Mouse (Mus musculus) forebrain, embryonic 16.5 days (tissue): ENCODE measurements around the gene Nup214. TPM values are rescaled to one million over a fixed set of nuclear protein-coding genes. Genes with fewer than 3 reads are reported as not detected.

Experiments used
- ATAC-seq: fragments of 200-750 bp; cut with Nextera tagmentation; 2 replicates; pipeline ENCODE4 v1.8.0; 2017; ENCODE audit warnings: mild to moderate bottlenecking, moderate library complexity
- H3K27ac ChIP-seq: fragments of 300-500 bp; sonication (generic); 2 replicates; pipeline ENCODE4 v1.5.1; 2014; ENCODE audit warnings: low read length, control low read depth
- H3K27me3 ChIP-seq: fragments of 300-500 bp; sonication (generic); replicated peaks from 2 replicates; pipeline ENCODE4 v1.6.1; 2014; ENCODE audit warnings: low read length; ENCODE audit not compliant: control insufficient read depth, insufficient read depth
- H3K36me3 ChIP-seq: fragments of 300-500 bp; sonication (generic); 2 replicates; pipeline ENCODE4 v1.6.1; 2014; ENCODE audit not compliant: control insufficient read depth, insufficient read depth
- H3K4me1 ChIP-seq: fragments of 300-500 bp; sonication (generic); replicated peaks from 2 replicates; pipeline ENCODE4 v1.6.1; 2014; ENCODE audit warnings: low read length; ENCODE audit not compliant: control insufficient read depth, insufficient read depth
- H3K4me2 ChIP-seq: fragments of 300-500 bp; sonication (generic); 2 replicates; pipeline ENCODE4 v1.6.1; 2014; ENCODE audit warnings: mild to moderate bottlenecking, low read length, control low read depth
- H3K4me3 ChIP-seq: fragments of 300-500 bp; sonication (generic); replicated peaks from 2 replicates; pipeline ENCODE4 v1.5.1; 2014; ENCODE audit warnings: mild to moderate bottlenecking, low read length, control low read depth
- H3K9ac ChIP-seq: fragments of 300-500 bp; sonication (generic); replicated peaks from 2 replicates; pipeline ENCODE4 v1.6.1; 2014; ENCODE audit warnings: low read depth, low read length, control low read depth
- H3K9me3 ChIP-seq: fragments of 300-500 bp; sonication (generic); 2 replicates; pipeline ENCODE4 v1.6.1; 2016; ENCODE audit warnings: low read length; ENCODE audit not compliant: control insufficient read depth
- WGBS: fragments of 180-500 bp; shearing (Covaris S2); extraction: QIAGEN DNeasy Blood & Tissue Kit; methylation state at CpG from one replicate; pipeline ENCODE4 v1.1.7; 2014; 5-methylcytosine and 5-hydroxymethylcytosine counted together
- polyA plus RNA-seq: library from polyadenylated mRNA; unstranded; fragments of >200 nt; fragmentation: Nextera tagmentation; extraction: Ambion mirVana; gene quantifications from 2 replicates; pipeline ENCODE4 v1.2.1, GENCODE M21; 2015

Nup214 gene
- polyA plus RNA-seq, 1 experiment from 2014 or later: 69.2 TPM

DNA sequence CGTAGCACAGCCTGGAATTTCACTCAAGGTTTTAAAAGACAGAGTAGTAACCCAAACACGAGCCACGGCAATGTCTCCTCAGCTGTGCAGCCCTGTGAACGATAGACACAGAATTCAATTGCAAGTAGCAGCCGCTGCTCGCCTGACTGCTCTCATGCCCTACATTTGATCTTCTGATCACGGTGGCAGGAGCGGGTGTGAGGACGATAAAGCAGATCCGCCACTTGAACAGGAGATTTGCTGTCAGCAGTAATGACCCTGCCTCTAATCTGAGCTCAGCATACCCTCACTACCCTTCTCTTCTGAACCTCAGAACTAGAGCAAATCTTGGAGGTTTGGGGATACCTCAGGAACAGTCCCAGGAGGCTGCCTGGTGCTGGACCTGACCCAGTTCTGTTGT, 71.8 kb downstream of the Nup214 start:
- H3K4me2 ChIP-seq: no peak overlapping the region
- peaks cover 14% of the 10 kb centered on the region for H3K36me3 ChIP-seq
- no peaks in the 10 kb centered on the region for H3K4me1 ChIP-seq
- H3K27me3 ChIP-seq: no peaks in the 10 kb centered on the region
- H3K9ac ChIP-seq: no peak overlapping the region
- H3K9me3 ChIP-seq: no peaks in the 10 kb centered on the region
- no peak for ATAC-seq
- H3K4me3 ChIP-seq: no peak overlapping the region
- WGBS: 90% methylated on average over 10 of the region's 10 CpGs
- H3K27ac ChIP-seq: no peak overlapping the region

DNA sequence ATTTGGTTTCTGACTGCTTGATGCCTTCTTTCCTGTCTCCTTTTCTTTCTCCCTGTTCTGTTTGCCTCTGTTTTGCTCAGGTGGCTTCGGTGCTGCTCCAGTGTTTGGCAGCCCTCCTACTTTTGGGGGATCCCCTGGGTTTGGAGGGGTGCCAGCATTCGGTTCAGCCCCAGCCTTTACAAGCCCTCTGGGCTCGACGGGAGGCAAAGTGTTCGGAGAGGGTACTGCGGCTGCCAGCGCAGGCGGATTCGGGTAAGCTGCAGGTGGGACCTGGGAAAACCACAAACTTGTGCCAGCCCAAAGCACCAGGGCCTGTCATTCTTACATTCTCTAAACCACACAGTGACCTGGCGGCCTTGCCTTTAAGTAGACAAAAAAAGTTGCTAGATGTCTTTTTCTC, 73.1 kb downstream of the Nup214 start:
- no peak overlapping the region for H3K4me2 ChIP-seq
- H3K4me3 ChIP-seq: no peak overlapping the region
- H3K27me3 ChIP-seq: no peaks in the 10 kb centered on the region
- WGBS: 66% methylated on average over 10 of the region's 10 CpGs
- H3K9me3 ChIP-seq: no peaks in the 10 kb centered on the region
- ATAC-seq: no peak
- no peak overlapping the region for H3K27ac ChIP-seq
- no peaks in the 10 kb centered on the region for H3K4me1 ChIP-seq
- peaks cover 15% of the 10 kb centered on the region for H3K36me3 ChIP-seq
- no peak overlapping the region for H3K9ac ChIP-seq

DNA sequence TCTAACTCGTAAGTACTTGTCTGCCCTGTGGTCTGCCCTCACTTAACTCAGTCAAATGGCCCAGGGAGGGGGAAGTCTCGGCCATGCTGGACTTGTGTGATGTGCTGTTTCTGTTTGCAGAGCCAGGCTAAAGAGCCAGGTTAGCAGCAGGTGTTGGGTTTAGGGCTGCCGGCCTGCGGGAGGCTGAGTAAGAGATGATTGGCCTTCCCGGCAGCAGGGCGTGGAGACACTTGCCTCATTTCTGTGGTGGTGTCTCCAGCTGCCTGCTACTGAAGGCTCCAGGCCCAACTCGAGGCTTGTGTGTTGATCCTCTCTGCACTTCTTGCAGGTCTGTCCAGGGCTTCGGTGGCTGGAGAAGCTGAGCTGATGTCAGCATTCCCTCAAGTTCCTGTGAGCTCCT, 77.6 kb downstream of the Nup214 start:
- H3K4me2 ChIP-seq: no peak overlapping the region
- H3K9ac ChIP-seq: no peak overlapping the region
- H3K36me3 ChIP-seq: peaks cover 11% of the 10 kb centered on the region
- H3K27ac ChIP-seq: no peak overlapping the region
- H3K4me1 ChIP-seq: no peaks in the 10 kb centered on the region
- no peaks in the 10 kb centered on the region for H3K9me3 ChIP-seq
- H3K4me3 ChIP-seq: no peak overlapping the region
- WGBS: 90% methylated on average over 8 of the region's 8 CpGs
- ATAC-seq: no peak
- H3K27me3 ChIP-seq: no peaks in the 10 kb centered on the region

DNA sequence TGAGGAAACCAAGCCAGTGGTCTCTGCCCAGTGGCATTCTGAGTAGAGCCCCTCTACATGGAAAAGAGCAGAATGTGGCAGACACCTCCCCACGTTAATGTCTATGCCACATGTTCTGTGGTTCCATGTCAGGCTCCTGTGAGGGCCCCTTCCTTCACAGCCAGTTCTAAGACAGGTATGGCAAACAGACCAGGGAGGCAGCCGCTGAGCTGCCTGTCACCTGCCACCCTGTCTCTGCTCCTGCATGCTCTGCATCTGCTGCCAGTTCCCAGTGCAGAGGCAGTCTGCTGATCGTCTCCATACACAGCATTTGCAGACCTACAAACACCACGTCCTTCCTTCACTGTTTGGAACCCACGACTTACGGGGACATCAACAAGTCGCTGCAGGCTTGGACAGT, 78.2 kb downstream of the Nup214 start:
- Histone ChIP-seq H3K4me2 (no peak overlapping the region), H3K27me3 (no peaks in the 10 kb centered on the region), H3K36me3 (peaks cover 11% of the 10 kb centered on the region), H3K9ac (no peak overlapping the region), H3K9me3 (no peaks in the 10 kb centered on the region), H3K27ac (no peak overlapping the region), H3K4me3 (no peak overlapping the region), H3K4me1 (no peaks in the 10 kb centered on the region)
- ATAC-seq: no peak
- WGBS: 93% methylated on average over 7 of the region's 7 CpGs

DNA sequence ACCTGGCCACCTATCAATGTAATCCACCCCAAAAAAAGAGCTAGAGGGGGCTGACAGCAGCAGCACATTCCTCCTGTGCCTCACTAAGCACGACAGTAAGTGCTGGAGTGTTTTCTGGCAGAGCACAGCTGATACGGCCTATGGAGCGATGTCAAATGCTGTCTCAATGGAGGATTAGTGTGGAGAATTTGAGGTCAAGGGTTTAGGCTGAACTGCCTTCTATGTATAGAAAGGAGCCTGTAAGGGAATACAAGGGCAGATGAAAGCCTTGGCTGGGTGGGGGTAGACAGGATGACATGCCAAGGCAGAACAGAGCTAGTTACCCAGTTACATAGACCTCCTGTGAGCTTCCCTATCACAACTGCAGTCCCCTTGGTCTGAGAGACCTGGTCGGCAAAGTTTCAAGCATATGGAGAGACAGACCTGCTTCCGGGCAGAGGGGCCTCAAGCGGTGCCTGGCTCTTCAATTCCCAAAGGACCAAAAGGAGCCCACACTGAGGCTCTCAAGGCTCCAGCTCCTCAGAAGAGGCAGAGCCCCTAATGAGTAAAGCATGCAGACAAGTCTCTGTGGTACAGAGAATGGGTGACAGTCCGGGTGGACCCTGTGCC, 81.2 kb downstream of the Nup214 start:
- Histone ChIP-seq H3K4me1 (no peaks in the 10 kb centered on the region), H3K4me3 (no peak overlapping the region), H3K4me2 (no peak overlapping the region), H3K36me3 (peaks cover 7% of the 10 kb centered on the region), H3K9me3 (no peaks in the 10 kb centered on the region), H3K27ac (no peak overlapping the region), H3K27me3 (no peaks in the 10 kb centered on the region), H3K9ac (no peak overlapping the region)
- 56% methylated on average over 7 of the region's 7 CpGs for WGBS
- ATAC-seq: no peak

DNA sequence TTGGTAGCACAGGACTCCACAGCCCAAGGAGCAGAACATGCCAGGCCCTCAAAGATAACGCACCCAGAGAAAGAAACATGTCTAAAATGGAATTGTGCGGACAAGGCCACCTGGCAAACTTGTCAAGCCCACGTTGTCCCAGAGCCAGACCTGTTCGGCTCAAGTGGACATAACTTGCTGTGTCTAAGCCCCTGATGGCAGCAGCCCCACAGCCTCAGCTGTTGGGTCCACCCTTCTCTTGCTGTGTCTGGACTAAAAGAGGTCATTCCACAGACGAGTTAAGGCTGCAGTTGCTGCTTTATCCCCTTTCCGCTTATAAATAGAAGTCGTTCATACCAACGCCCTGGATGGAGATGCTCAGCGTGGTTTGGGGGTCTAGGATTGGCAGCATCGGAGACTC, 82.3 kb downstream of the Nup214 start:
- Histone ChIP-seq H3K4me3 (no peak overlapping the region), H3K4me1 (no peaks in the 10 kb centered on the region)

DNA sequence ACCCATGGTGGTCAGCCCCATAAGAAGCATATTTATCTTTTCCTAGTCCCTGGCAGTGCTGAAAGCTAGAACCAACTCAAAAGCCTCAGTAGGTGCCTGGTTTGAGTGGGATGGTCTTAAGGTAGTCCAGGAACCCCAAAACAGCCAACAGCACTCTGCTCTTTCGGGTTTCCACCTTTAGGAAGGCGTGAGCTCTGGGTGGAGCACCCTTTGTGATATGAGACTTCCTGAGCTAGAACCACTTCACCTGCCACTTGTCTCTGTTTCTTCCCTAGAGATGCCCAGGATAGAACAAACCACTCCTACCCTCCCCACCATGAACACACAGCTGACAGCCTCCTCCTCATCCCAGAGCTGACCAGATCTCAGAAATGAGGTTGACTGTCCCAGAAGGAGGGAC, 83.1 kb downstream of the Nup214 start:
- Histone ChIP-seq H3K27me3 (no peaks in the 10 kb centered on the region), H3K36me3 (0 out of 2 replicates have a peak, but pooled peaks cover 1% of the 10 kb centered on the region), H3K27ac (no peak overlapping the region), H3K4me2 (no peak overlapping the region), H3K9ac (no peak overlapping the region), H3K4me3 (no peak overlapping the region), H3K4me1 (no peaks in the 10 kb centered on the region), H3K9me3 (no peaks in the 10 kb centered on the region)
- ATAC-seq: no peak
- 88% methylated on average over 2 of the region's 2 CpGs for WGBS

More for the DNA sequence above, 82.3 kb downstream of the Nup214 start:
- Histone ChIP-seq H3K36me3 (peaks cover 5% of the 10 kb centered on the region; the same call in 1 of the 2 replicates), H3K9ac (no peak overlapping the region), H3K4me2 (no peak overlapping the region), H3K27me3 (no peaks in the 10 kb centered on the region), H3K9me3 (no peaks in the 10 kb centered on the region), H3K27ac (no peak overlapping the region)
- no peak for ATAC-seq
- WGBS: 91% methylated on average over 10 of the region's 10 CpGs

DNA sequence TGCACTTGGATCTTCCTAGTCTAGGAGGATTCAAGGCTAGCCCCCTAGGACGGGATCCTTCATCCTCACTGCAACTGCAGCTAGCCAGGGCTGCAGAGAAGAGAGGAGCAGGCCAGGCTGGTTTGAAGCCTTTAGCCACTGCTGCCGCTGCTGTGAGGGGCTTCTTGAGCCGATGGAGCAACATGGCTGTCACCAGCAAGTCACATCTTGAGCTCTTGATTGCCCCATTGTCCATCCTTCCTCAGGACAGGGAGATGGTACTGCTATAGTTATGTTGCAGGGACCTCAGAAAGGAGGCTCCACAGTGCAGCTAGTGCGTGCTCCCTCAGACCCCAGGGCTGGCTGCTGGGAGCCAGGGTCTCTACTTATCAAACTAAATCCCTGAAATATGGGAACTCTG, 83.6 kb downstream of the Nup214 start:
- H3K4me2 ChIP-seq: no peak overlapping the region
- H3K27me3 ChIP-seq: no peaks in the 10 kb centered on the region
- H3K4me3 ChIP-seq: no peak overlapping the region
- H3K9ac ChIP-seq: no peak overlapping the region
- no peak for ATAC-seq
- no peaks in the 10 kb centered on the region for H3K36me3 ChIP-seq
- 88% methylated on average over 4 of the region's 4 CpGs for WGBS
- no peaks in the 10 kb centered on the region for H3K4me1 ChIP-seq
- H3K27ac ChIP-seq: no peak overlapping the region
- H3K9me3 ChIP-seq: no peaks in the 10 kb centered on the region

DNA sequence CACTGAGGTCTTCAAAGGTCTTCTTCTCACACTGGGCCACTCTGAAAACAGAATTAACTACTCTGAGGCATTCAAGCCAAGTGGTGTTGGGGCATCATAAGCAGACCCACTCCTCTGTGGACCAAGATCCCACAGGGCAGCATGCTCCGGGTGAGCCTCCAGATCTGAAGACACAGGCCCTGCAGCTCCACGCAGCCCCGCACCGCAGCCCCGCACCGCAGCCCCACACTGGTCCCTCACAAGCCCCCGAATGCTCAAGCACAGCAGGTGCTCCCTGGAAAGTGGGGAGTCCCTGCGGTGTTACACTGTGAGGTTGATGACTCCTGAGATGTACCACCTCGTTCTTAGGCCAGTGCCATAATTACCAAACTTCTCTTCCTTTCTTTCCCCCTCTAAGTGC, 84.0 kb downstream of the Nup214 start:
- Histone ChIP-seq H3K27me3 (no peaks in the 10 kb centered on the region), H3K27ac (no peak overlapping the region), H3K9ac (no peak overlapping the region), H3K4me2 (no peak overlapping the region), H3K4me1 (no peaks in the 10 kb centered on the region), H3K36me3 (no peaks in the 10 kb centered on the region), H3K9me3 (no peaks in the 10 kb centered on the region), H3K4me3 (no peak overlapping the region)
- WGBS: 74% methylated on average over 9 of the region's 9 CpGs
- ATAC-seq: no peak

DNA sequence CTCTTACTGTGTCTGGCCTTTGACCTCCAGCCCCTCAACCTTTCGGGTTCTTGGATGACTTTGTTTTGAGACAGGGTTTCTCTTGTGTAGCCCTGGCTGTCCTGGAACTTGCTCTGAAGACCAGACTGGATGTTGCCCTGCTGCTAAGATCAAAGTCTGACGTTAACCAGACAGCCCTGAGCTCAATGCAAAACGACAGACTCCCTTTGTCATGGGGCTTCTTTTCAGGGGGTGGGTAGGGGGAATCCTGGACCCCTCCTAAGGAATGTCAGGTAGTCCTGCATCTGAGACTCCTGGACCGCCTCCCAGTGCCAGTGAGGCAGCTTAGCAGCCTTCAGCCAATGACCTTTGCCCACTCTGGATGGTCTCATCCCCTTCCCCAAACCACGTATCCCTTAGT, 84.5 kb downstream of the Nup214 start:
- Histone ChIP-seq H3K4me3 (no peak overlapping the region), H3K9ac (no peak overlapping the region), H3K4me1 (no peaks in the 10 kb centered on the region), H3K9me3 (no peaks in the 10 kb centered on the region), H3K27me3 (no peaks in the 10 kb centered on the region), H3K27ac (no peak overlapping the region), H3K4me2 (no peak overlapping the region), H3K36me3 (no peaks in the 10 kb centered on the region)
- 38% methylated on average over 5 of the region's 5 CpGs for WGBS
- ATAC-seq: no peak
